Mouse (Mus musculus): ENCODE results near the gene Slc17a5. TPM values are rescaled to one million over a fixed set of nuclear protein-coding genes. Genes with fewer than 3 reads are reported as not detected.
"Not testable (repeated sequence)": the region's sequence is repeated elsewhere in the genome, so short reads cannot be mapped to it uniquely, and the experiment has no call there.

Gene Slc17a5
- total RNA-seq, 2 experiments from 2014 or later = 2.7 to 4.0 TPM

DNA sequence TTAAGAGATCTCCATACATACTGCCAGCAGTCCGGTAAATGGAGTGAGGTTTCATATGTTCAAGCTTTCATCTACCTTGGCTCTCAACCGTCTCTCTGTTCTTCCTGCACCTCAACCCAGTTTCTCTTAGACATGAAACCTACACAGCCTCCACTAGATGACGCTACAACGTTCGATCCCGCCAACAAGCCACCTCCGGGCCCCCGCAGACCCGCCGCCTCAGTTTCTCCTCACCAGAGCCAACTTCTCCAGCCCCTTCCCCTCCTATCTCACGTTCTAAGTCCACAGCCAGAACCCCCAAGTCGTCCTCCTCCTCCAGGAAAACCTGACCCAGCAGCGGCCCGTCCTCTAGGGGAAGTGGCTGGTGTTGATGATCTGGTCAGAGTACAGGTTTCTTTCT, 66.2 kb downstream of the Slc17a5 start:
- intact Hi-C loops (cut with DNase I) = loop anchor here (10.0 kb wide), 1 partner anchor 47 kb away; no protein-coding TSS in a partner anchor

GRCm38 (mm10) chr9:78520780-78521601, 66.8 kb downstream of the Slc17a5 start:
- intact Hi-C loops (cut with DNase I) = loop anchor here (10.0 kb wide), 1 partner anchor 46 kb away; no protein-coding TSS in a partner anchor
- DNase-seq = no peak

More for the DNA sequence above, 66.2 kb downstream of the Slc17a5 start:
- DNase-seq = no peak

DNA sequence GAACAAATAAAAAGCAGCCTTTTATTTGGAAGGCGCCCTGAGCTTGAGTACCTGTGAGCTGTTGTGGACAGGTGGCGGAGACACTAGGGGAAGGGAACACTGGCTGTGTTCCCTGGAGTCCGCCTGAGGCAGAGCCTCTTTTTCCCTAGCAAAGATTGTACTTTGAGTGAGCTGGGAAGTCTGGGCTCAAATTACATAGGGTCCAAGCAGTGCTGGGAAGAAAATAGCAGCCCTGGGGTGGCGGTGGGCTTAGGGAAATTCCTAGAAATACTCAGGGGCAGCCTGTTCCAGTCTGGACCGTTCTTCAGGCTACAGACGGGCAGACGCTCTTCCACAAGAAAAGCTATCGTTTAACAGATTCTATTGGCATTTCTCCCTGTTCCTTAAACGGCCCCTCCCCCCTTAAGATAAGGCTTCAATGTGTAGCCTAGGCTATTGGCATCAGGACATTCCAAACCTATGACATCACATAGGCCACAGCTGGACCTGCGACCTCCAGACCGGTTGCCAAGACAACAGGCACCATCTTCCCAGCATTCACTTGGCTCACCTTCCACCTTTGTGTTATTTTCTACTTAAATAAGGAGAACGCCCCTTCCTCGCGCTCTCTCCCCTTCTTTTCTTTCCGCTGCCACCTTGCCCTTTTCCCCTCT, 67.6 kb downstream of the Slc17a5 start:
- no peak for DNase-seq
- intact Hi-C loops (cut with DNase I) = loop anchor here (10.0 kb wide), 1 partner anchor 45 kb away; no protein-coding TSS in a partner anchor

DNA sequence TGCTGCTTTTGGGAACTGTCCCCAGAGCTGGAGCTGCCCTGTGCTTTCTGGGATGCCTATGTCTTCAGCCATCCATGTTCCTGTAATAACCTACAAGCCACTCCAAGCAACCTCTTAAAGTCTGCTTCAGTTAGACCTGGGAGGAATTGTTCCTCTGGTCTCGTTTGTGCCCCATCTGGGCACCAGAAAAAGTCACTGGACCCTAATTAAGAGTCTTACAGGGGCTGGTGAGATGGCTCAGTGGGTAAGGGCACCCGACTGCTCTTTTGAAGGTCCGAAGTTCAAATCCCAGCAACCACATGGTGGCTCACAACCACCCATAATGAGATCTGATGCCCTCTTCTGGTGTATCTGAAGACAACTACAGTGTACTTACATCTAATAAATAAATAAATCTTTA, 70.6 kb downstream of the Slc17a5 start:
- intact Hi-C loops (cut with DNase I) = not testable (repeated sequence)

DNA sequence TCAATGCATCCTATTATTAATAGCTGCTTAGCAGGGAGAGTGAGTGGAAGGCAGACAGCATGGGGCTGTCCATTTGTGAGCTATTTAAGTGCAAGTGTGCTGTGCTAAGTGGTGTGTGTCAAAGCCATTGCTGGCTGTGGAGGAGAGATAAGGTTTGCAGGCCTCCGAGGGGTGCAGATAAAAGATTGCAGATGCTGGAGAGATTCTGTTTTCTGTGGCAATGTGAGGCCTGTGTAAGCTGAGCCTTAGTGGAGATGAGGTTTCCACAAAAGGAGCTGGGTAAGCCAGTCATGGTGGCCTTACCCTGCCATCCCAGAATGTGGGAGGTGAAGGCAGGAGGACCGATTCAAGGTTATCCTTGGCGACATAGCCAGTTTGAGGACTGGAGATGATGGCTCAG, 71.7 kb downstream of the Slc17a5 start:
- intact Hi-C loops (cut with DNase I) = no loop called here
- no peak for DNase-seq

More for the DNA sequence above, 70.6 kb downstream of the Slc17a5 start:
- DNase-seq = not testable (repeated sequence)

- no peak for DNase-seq
- intact Hi-C loops (cut with DNase I) = no loop called here
Observed at GRCm38 (mm10) chr9:78514681-78515080, 73.2 kb downstream of the Slc17a5 start.

GRCm38 (mm10) chr9:78513776-78514500, 73.9 kb downstream of the Slc17a5 start:
- intact Hi-C loops (cut with DNase I) = no loop called here
- DNase-seq = peak in 1 of 2 experiments; percentile 17

GRCm38 (mm10) chr9:78511705-78512104, 76.1 kb downstream of the Slc17a5 start:
- intact Hi-C loops (cut with DNase I) = loop anchor here (1.0 kb wide), 1 partner anchor 22 kb away; the partner anchor contains the start of gene Eef1a1
- DNase-seq = no peak

- intact Hi-C loops (cut with DNase I) = no loop called here
- no peak for DNase-seq
Observed at GRCm38 (mm10) chr9:78508106-78508786, 79.6 kb downstream of the Slc17a5 start.

DNA sequence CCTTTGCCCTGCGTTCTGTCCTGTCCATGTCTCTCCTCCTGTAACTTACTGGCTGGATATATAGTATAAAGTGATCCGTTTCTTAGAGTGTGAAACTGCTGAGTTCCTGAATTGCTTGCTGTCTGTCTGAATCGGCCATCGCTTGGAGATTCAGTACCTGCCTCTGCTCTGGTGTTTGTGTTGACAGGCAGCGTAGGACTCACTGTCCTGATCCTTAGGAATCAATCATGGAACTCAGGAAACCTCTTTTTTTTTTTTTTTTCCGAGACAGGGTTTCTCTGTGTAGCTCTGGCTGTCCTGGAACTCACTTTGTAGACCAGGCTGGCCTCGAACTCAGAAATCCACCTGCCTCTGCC, 81.1 kb downstream of the Slc17a5 start:
- intact Hi-C loops (cut with DNase I) = no loop called here
- DNase-seq = no peak

DNA sequence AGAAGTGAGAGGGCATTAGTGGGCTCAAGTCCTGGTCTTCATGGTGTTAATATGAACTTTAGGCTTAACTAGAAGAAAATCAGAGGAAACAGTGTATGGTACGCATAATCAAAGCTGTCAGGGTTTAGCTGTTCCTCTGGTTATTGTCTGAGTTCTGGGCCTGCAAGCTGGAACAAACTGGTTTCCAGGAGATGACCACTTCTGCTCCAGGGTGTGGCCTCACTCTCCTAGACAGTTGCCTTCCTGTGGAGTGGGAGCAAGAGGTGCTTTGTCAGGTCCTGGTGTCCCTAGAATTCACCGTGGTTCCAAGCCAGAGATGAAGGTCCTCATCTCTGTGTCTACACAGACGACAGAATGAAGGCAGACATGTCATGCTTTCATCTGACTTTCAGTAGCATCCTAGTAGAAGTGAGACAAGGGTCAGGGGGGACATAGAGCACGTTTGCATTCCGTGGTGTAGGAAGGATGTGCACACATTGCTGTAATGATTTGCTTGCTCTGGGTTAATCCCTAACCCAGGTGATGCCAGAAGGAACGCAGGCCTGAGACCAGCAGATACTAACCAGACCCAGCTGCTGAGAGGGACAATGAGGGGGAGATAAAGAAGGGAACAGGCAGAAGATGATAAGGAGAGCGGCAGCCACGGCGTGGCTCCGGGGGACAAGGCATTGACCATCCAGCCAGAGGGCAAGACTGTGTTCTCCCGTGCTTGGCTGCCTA, 81.7 kb downstream of the Slc17a5 start:
- intact Hi-C loops (cut with DNase I) = no loop called here
- DNase-seq = no peak

DNA sequence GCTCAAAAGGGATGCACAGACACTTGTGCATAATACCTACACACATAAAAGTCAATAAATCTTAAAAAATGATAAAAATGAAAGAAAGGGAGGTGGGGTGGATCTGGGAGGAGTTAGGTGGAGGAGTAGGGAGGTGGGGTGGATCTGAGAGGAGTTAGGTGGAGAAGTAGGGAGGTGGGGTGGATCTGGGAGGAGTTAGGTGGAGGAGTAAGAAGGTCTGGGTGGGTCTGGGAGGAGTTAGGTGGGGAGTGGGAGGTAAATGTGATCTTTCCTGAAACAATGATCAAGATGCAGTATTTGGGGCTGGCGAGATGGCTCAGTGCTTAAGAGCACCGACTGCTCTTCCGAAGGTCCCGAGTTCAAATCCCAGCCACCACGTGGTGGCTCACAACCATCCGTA, 82.6 kb downstream of the Slc17a5 start:
- intact Hi-C loops (cut with DNase I) = no loop called here
- DNase-seq = no peak

DNA sequence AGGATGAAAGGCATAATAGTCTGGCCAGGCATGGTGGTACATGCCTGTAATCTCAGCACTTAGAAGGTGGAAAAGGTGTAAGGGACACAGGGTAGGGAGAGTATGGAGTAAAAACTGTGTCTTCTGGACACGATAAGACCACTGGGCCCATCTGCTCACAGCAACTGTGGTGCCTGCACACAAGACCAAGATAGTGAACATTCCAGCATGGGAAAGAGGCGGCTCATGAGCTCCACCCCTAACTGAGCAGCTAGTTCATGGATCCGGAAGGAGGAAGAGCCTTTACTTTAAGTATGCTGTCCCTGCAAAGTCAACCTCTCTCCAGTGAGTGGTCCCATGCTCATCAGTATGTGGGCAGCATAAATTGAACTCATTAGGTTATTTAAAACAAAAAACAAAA, 83.2 kb downstream of the Slc17a5 start:
- DNase-seq = no peak
- intact Hi-C loops (cut with DNase I) = no loop called here

DNA sequence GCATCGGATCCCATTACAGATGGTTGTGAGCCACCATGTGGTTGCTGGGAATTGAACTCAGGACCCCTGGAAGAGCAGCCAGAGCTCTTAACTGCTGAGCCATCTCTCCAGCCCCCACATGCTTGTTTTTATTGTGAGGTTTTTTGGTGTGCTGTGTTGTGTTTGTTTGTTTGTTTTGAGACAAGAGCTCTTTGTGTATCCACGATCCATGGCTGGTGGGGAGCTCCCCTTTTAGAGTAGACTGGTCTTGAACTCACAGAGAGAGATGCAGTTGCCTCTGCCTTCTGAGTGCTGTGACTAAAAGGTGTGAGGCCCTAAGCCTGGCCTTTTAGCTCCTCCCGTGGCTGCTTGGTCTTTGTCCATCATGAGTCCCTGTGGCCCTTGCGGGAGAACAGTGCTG, 83.7 kb downstream of the Slc17a5 start:
- intact Hi-C loops (cut with DNase I) = no loop called here

DNA sequence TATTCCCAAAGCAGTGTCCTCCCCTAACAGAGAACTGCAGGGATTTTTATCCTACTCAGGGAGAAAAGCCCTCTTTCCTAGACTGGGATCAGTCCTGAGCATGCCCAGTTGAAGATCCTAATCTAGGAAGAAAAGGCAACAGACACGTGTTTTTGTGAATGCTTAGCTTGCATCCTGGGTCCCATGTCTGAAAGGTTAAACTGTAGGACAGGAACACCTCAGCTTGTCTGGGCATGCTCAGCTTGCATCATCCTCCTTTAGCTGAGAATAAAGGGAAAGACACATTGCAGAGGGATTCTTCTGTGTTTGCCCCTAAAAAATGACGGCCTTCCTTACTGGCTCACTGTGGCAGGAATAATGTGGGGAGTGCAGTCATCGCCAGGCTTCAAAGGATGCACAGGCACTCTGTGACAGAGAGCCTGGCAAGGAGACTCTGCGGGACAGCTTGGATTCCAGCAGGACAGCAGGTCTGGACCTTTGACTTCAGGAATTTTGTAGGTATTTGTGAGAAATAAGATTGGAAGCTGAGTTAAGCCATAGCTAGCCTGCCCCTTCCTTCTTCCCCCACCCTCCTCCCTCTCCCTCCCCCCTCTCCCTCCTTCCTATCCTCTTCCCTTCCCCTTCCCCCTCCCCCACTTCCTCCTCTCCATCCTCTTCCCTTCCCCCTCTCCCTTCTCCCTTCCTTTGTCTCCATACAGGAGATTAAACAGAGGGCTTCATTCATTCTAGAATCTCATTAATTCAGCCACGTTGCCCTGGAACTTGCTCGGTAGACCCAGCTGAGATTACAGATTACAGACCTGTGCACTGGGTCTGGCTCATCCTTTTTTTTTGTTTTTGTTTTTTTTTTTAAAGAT, 84.4 kb downstream of the Slc17a5 start:
- no peak for DNase-seq
- intact Hi-C loops (cut with DNase I) = no loop called here

More for the DNA sequence above, 83.7 kb downstream of the Slc17a5 start:
- DNase-seq = no peak

GRCm38 (mm10) chr9:78501284-78501683, 86.6 kb downstream of the Slc17a5 start:
- DNase-seq = no peak
- intact Hi-C loops (cut with DNase I) = no loop called here

- DNase-seq = no peak
- intact Hi-C loops (cut with DNase I) = no loop called here
Observed at GRCm38 (mm10) chr9:78500386-78500785, 87.5 kb downstream of the Slc17a5 start.

GRCm38 (mm10) chr9:78493171-78493570, 94.7 kb downstream of the Slc17a5 start:
- no peak for DNase-seq
- intact Hi-C loops (cut with DNase I) = no loop called here

GRCm38 (mm10) chr9:78492254-78492653, 95.6 kb downstream of the Slc17a5 start:
- intact Hi-C loops (cut with DNase I) = no loop called here
- no peak for DNase-seq
